Mouse (Mus musculus): Measurements from ENCODE around the gene Gm815. TPM values are rescaled to one million over a fixed set of nuclear protein-coding genes. Genes with fewer than 3 reads are reported as not detected.

Gm815 gene
- total and polyA plus RNA-seq, 2 experiments from 2014 or later: not detected

- no peak overlapping the region for H3K9ac ChIP-seq (replicated peaks; ENCODE audit: low read depth, low read length)
Observed at GRCm38 (mm10) chr19:26855152-26855551, 30.5 kb upstream of the Gm815 start.

GRCm38 (mm10) chr19:26858427-26859194 is 27.1 kb upstream of the Gm815 start:
- TF ChIP-seq EP300 (IDR thresholded peaks at IDR 0.05; ENCODE audit: low read depth): no peak
- no peak for TF ChIP-seq CTCF (IDR thresholded peaks at IDR 0.05; ENCODE audit: low read depth)
- ATAC-seq (ENCODE audit: insufficient read depth, low read depth) (peak; percentile 14; the same call in 1 of the 2 replicates), DNase-seq (ENCODE audit: low spot score) (no peak)
- peaks cover 15% of the 10 kb centered on the region for H3K4me1 ChIP-seq (ENCODE audit: control insufficient read depth, insufficient read depth)
- 44% methylated on average over 12 of the region's 12 CpGs for WGBS
- H3K36me3 ChIP-seq (replicated peaks; ENCODE audit: control insufficient read depth, insufficient read depth, low read length): no peaks in the 10 kb centered on the region
- no peaks in the 10 kb centered on the region for H3K27me3 ChIP-seq (ENCODE audit: control insufficient read depth, insufficient read depth, low read length)
- H3K4me2 ChIP-seq (ENCODE audit: low read depth, low read length): peak overlapping the region; percentile 25; the same call in 1 of the 2 replicates
- H3K9ac ChIP-seq (replicated peaks; ENCODE audit: low read depth, low read length): no peak overlapping the region
- 0 out of 2 replicates have a peak overlapping the region, but pooled peaks have one; percentile 2 for H3K27ac ChIP-seq (ENCODE audit: low read depth)
- H3K4me3 ChIP-seq (ENCODE audit: low read depth, low read length): no peak overlapping the region
- H3K9me3 ChIP-seq (replicated peaks; ENCODE audit: control insufficient read depth, low read length): no peaks in the 10 kb centered on the region

More at GRCm38 (mm10) chr19:26855152-26855551, 30.5 kb upstream of the Gm815 start:
- 66% methylated on average over 7 of the region's 7 CpGs for WGBS
- no peaks in the 10 kb centered on the region for H3K9me3 ChIP-seq (replicated peaks; ENCODE audit: control insufficient read depth, low read length)
- TF ChIP-seq CTCF (IDR thresholded peaks at IDR 0.05; ENCODE audit: low read depth) (no peak), EP300 (IDR thresholded peaks at IDR 0.05; ENCODE audit: low read depth) (no peak)
- H3K4me3 ChIP-seq (ENCODE audit: low read depth, low read length): no peak overlapping the region
- H3K36me3 ChIP-seq (replicated peaks; ENCODE audit: control insufficient read depth, insufficient read depth, low read length): no peaks in the 10 kb centered on the region
- peaks cover 17% of the 10 kb centered on the region for H3K4me1 ChIP-seq (ENCODE audit: control insufficient read depth, insufficient read depth)
- DNase-seq (ENCODE audit: low spot score) (no peak), ATAC-seq (ENCODE audit: insufficient read depth, low read depth) (no peak)
- no peaks in the 10 kb centered on the region for H3K27me3 ChIP-seq (ENCODE audit: control insufficient read depth, insufficient read depth, low read length)
- no peak overlapping the region for H3K27ac ChIP-seq (ENCODE audit: low read depth)
- H3K4me2 ChIP-seq (ENCODE audit: low read depth, low read length): no peak overlapping the region

GRCm38 (mm10) chr19:26859195-26859570 is 26.5 kb upstream of the Gm815 start:
- 66% methylated on average over 5 of the region's 5 CpGs for WGBS
- no peak for TF ChIP-seq EP300 (IDR thresholded peaks at IDR 0.05; ENCODE audit: low read depth)
- no peak for TF ChIP-seq CTCF (IDR thresholded peaks at IDR 0.05; ENCODE audit: low read depth)
- no peak for ATAC-seq (ENCODE audit: insufficient read depth, low read depth)

GRCm38 (mm10) chr19:26863662-26864061 is 22.0 kb upstream of the Gm815 start:
- H3K36me3 ChIP-seq (replicated peaks; ENCODE audit: control insufficient read depth, insufficient read depth, low read length): no peaks in the 10 kb centered on the region

More at GRCm38 (mm10) chr19:26859195-26859570, 26.5 kb upstream of the Gm815 start:
- Histone ChIP-seq H3K27me3 (ENCODE audit: control insufficient read depth, insufficient read depth, low read length) (no peaks in the 10 kb centered on the region), H3K27ac (ENCODE audit: low read depth) (0 out of 2 replicates have a peak overlapping the region, but pooled peaks have one; percentile 2), H3K9me3 (replicated peaks; ENCODE audit: control insufficient read depth, low read length) (no peaks in the 10 kb centered on the region), H3K9ac (replicated peaks; ENCODE audit: low read depth, low read length) (no peak overlapping the region), H3K4me1 (ENCODE audit: control insufficient read depth, insufficient read depth) (peaks cover 9% of the 10 kb centered on the region; the same call in 1 of the 2 replicates), H3K36me3 (replicated peaks; ENCODE audit: control insufficient read depth, insufficient read depth, low read length) (no peaks in the 10 kb centered on the region), H3K4me2 (ENCODE audit: low read depth, low read length) (peak overlapping the region; percentile 25; the same call in 1 of the 2 replicates), H3K4me3 (ENCODE audit: low read depth, low read length) (no peak overlapping the region)
- no peak for DNase-seq (ENCODE audit: low spot score)

GRCm38 (mm10) chr19:26864975-26865690 is 20.5 kb upstream of the Gm815 start:
- H3K4me3 ChIP-seq (ENCODE audit: low read depth, low read length): no peak overlapping the region
- 86% methylated on average over 15 of the region's 15 CpGs for WGBS
- ATAC-seq (ENCODE audit: insufficient read depth, low read depth): no peak
- no peaks in the 10 kb centered on the region for H3K9me3 ChIP-seq (replicated peaks; ENCODE audit: control insufficient read depth, low read length)
- TF ChIP-seq EP300 (IDR thresholded peaks at IDR 0.05; ENCODE audit: low read depth): no peak
- TF ChIP-seq CTCF (IDR thresholded peaks at IDR 0.05; ENCODE audit: low read depth): no peak
- DNase-seq (ENCODE audit: low spot score): no peak
- no peaks in the 10 kb centered on the region for H3K4me1 ChIP-seq (ENCODE audit: control insufficient read depth, insufficient read depth)
- H3K27me3 ChIP-seq (ENCODE audit: control insufficient read depth, insufficient read depth, low read length): no peaks in the 10 kb centered on the region
- no peak overlapping the region for H3K27ac ChIP-seq (ENCODE audit: low read depth)
- no peak overlapping the region for H3K9ac ChIP-seq (replicated peaks; ENCODE audit: low read depth, low read length)
- H3K4me2 ChIP-seq (ENCODE audit: low read depth, low read length): no peak overlapping the region
- H3K36me3 ChIP-seq (replicated peaks; ENCODE audit: control insufficient read depth, insufficient read depth, low read length): no peaks in the 10 kb centered on the region

More at GRCm38 (mm10) chr19:26863662-26864061, 22.0 kb upstream of the Gm815 start:
- DNase-seq (ENCODE audit: low spot score): no peak
- H3K9me3 ChIP-seq (replicated peaks; ENCODE audit: control insufficient read depth, low read length): no peaks in the 10 kb centered on the region
- 62% methylated on average over 5 of the region's 5 CpGs for WGBS
- no peak overlapping the region for H3K4me3 ChIP-seq (ENCODE audit: low read depth, low read length)
- no peaks in the 10 kb centered on the region for H3K4me1 ChIP-seq (ENCODE audit: control insufficient read depth, insufficient read depth)
- H3K27me3 ChIP-seq (ENCODE audit: control insufficient read depth, insufficient read depth, low read length): no peaks in the 10 kb centered on the region
- ATAC-seq (ENCODE audit: insufficient read depth, low read depth): no peak
- H3K9ac ChIP-seq (replicated peaks; ENCODE audit: low read depth, low read length): no peak overlapping the region
- H3K27ac ChIP-seq (ENCODE audit: low read depth): no peak overlapping the region
- no peak overlapping the region for H3K4me2 ChIP-seq (ENCODE audit: low read depth, low read length)
- TF ChIP-seq EP300 (IDR thresholded peaks at IDR 0.05; ENCODE audit: low read depth) (no peak), CTCF (IDR thresholded peaks at IDR 0.05; ENCODE audit: low read depth) (no peak)
